Mouse (Mus musculus) layer of hippocampus, adult 18-20 months (tissue): ENCODE data around the gene Odf3l1. TPM values are rescaled to one million over a fixed set of nuclear protein-coding genes. Genes with fewer than 3 reads are reported as not detected.

Experiments used
- DNase-seq, 2 experiments: peaks; one replicate each; pipeline ENCODE4 v3.0.0; 2022; ENCODE audit warnings: low spot score in 2 of 2
- total RNA-seq, 2 experiments: library from RNA; stranded (reverse); gene quantifications; 2 replicates each; pipeline ENCODE4 v1.2.3; 2021

The Odf3l1 gene
- total RNA-seq, 2 experiments from 2014 or later: not detected

DNA sequence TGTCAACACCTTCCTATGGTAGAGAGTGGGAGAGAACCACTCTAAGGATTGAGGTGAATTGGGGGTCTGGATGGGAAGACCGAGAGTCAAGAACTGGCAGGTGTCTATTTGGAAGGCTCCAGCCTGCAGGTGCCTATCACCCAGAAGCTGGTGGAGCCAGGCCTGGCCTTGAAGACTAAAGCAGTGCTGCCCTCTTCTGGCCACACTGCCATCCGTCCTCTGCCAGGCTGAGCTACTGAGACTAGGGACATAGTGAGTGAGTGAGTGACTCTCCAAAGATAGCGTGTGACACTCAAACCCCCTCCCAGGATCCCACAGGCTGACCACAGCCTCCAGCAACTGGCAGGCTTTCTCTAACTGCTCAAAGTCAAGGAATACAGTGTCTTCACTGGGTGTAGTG, 17.0 kb downstream of the Odf3l1 start:
- peak; percentile 63 to 89 for DNase-seq

DNA sequence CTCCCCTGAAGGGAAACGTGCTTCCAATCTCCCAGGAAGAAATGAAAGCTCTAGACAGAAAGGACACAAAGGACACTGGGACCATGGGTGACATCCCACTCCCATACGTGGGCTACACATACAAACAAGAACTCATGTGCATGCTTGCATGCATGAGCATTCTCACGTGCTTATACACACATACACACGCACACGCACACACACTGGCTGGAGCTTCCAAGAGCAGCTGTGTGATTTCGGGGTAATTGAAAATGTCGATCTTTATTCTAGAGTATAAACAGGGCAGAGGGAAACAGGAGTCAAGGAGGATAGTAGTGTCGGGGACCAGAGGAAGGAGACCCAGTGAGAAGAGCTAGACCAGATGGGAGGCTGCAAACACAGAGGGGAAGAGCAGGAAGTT, 19.8 kb downstream of the Odf3l1 start:
- DNase-seq: peak in 1 of 2 experiments; percentile 19

DNA sequence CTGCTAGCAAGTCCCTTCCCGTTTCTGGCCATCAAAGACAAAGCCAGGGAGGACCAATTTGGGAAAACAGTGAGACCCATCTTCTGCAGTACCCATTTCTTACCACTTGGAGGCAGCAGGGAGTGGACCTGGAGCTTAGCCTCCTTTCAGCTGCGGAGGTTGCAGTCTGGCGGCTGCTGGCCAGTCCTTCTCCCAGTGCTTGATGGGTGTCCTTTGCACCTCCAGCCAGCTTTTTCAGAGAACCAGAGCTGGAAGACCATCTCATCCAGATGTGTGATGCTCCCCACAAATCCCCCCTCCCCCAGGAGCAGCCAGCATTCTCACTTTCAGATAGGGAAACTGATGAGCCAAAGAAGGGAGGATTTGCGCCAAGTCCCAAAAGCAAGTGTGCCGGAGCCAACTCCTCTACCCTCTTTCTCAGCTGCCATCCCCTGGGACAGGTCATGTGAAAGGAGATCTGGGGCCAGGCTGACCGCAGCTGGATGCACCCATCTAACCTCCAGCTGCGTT, 20.7 kb downstream of the Odf3l1 start:
- peak; percentile 54 to 83 for DNase-seq

DNA sequence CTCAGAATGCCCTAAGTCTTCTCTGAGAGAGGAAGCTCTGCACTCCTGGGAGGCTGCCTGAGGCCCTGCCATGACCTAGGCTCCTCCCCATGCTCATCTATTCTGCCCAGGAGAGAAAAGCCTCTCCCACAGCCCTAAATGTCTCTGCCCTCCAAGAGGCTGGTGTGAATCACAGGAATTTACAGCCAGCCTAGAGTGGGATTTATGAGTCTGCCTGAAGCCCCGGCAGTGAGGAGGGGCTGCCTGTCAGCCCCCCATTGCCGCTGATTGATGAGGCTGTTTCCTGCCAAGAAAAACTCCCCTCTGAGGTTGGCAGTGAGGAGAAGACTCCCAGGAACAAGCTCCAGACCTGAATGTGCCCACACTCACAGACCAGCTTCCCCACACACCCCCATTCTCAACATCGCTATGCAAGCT, 22.2 kb downstream of the Odf3l1 start:
- DNase-seq: no peak

DNA sequence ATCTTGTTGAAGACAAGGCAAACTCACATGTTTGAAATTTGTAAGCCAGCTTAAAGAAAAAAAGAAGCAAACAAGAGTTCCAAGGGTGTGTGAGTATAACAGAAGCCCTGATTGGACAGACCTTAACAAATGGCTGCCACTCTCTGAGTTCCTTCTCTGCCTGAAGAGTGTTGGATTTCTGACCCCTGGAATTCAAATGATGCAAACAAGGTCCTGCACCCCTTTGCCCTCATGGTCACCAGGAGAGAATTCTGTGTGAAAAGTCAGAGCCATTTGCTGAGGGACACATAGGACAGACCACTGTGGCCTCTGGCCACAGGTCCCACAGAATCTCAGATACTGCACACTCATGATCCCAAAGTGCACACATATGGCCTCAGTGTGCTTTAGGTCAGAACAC, 22.6 kb downstream of the Odf3l1 start:
- DNase-seq: no peak

DNA sequence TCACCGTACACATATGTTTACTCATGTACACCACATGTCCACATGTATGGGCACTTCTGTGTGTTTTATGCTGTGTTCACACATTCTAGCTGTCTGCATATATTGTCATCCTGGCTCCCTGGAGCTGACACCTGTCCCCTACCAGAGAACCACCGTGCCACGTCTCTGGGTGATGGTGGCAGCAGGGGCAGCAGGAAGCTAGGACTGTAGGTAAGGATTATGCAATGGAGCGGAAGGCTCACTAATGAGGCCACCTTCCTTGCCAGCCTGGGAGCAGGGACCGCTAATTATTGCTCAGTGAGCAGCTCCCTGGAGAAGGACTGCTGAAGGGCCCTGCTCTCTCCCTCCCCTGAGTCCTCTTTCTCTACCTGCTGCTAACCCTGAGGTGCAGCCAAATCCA, 23.8 kb downstream of the Odf3l1 start:
- DNase-seq: no peak

DNA sequence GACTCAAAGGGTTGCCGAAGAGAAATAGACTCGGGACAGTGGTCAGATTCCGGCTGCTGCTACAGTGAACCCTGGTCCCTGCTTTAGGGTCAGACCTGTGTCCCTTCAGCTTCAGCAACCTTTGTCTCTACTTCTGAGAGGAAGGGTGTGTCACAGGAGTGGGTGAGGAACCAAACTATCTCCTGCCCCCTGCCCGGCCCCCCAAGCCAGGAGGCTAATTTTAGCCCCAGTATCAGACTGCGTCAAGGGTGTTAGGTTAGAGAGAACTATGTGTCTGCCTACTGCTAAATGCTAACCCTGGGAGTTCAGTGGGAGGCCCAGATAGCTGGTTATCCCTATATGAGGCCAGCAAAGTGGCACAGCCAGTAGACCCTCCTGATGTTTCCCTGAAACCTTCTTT, 29.3 kb downstream of the Odf3l1 start:
- no peak for DNase-seq

DNA sequence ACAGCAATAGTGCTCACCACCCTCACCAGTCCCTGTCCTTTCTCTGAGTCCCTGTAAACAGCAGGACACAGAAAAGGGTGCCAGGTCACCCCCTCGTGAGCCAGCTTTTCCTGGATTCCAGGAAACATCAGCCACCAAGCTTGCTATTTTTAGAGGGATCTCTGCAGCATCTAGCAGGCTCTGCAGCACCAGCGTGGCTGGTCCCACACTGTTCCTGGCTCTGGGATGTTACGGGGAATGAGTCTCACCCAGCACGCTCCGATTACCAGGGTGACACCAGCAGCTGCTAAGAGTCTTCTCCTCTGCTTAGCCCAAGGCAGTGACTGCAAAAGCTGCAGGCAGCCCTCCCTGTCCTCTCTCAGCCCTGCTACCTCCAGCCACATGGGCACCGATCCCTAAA, 31.6 kb downstream of the Odf3l1 start:
- DNase-seq: no peak

DNA sequence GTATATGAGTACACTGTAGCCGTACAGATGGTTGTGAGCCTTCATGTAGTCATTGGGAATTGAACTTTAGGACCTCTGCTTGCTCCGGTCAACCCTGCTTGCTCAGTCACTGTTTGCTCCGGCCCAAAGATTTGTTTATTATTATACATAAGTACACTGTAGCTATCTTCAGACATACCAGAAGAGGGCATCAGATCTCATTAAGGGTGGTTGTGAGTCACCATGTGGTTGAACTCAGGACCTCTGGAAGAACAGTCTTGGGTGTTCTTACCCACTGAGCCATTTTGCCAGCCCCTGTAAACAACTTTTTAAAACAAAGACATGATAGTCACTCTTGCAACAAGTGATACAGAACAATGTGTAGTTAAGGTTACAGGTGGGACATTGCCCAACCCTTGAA, 32.6 kb downstream of the Odf3l1 start:
- no peak for DNase-seq

DNA sequence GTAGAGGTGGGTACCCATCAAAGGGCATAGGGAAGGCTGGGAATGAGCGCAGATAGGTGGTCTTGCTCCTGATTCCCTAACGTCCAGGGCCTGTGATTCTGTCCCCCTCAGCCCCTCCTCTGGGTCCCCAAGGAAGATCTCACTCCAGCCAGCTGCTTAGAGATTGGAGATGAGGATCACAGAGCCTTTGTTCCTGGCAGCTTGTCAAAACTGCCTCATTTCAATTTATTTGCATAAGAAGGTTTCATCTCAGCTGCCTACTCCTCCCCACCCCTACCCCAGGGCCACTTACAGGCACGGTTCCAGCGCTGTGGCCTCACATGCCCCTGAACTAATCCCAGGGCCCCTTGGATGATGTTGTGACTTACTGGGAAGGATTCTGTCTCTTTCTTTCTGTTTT, 34.3 kb downstream of the Odf3l1 start:
- DNase-seq: no peak

DNA sequence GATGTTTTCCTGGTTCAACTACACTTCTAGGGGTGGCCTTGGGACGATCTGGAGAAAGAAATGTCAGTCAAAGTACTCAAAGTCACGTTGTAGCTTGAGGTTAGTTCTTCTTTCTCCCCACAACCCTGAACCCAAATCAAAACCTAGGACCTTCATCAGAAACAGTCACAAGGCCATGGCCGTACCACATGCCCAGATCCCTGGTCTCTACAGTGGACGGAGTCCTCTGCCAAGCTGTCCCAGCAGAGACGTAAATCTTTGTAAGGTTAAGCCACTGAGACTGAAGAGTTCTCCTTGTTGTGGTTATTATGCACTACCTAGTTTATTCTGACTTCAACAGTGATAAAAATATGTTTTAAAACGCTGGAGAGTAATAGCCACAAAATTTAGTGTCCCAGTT, 35.6 kb downstream of the Odf3l1 start:
- no peak for DNase-seq

DNA sequence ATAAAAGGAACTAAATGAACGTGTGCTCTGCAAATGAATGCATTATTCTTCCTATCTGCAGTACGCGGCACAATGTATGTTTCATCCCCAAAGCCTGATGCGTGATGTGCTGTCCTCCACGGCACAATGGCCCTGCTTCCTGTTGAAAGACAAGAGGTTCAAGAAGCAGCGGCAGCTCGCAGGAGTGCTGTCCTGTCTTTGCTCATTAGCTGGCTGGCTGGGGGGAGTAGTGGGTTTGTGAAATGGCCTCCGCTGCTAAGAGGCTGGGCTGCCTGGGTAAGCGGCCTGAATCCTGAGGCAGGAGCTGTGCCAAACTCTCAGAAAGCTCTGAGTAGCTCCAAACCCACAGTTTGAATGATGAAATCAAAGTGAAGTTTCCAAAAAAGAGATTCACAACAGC, 36.3 kb downstream of the Odf3l1 start:
- DNase-seq: no peak

DNA sequence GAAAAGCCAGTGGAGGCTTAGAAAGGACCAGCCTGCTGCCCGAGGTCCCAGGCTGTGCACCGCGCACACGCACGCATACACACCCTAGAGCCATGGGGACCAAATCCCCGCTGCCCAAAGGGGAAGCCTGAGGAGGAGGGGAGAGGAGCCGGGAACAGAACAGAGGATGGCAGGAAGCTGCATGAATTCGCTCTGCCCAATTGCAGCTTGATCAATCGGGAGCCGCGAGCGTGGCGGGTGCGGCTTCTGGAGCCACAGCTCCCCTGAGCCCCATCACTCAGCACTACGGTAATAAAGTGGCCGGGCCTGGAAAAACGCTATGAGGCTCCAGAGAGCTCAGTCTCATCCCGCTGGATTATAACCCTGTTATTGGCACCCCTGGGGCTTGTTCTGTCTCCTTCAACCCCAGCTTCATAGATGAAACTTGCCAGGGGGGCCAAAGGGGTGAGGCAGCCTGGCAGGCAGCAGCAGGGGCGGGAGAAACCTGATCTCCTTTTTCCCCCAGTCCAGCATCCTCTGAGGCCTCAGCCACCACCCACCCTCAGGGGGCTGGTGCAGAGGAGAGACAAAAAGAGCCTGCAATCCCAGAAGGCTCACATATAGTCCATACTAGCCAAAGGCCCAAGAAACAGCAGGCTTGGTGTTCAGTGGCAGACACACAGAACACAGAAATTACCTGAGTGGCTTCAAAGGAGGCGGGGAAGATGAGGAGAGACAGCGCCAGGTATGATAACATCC, 38.8 kb downstream of the Odf3l1 start:
- DNase-seq: no peak

DNA sequence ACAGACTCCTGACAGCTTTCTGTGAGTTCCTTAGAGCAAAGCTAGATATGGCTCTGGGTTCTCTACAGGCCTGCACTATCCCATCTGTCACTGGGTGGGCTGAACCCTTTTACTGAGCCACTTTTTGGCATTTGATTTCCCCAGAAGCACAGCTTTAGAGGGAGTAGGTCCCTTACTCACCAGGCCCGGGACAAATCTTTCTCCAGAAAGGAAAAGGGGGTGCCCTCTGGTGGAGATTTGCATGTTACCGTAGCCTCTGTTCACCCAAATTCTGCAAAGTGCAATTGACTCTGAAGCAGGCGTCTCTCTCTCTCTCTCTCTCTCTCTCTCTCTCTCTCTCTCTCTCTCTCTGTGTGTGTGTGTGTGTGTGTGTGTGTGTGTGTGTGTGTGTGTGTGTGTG, 39.6 kb downstream of the Odf3l1 start:
- peak in 1 of 2 experiments; percentile 69 for DNase-seq

DNA sequence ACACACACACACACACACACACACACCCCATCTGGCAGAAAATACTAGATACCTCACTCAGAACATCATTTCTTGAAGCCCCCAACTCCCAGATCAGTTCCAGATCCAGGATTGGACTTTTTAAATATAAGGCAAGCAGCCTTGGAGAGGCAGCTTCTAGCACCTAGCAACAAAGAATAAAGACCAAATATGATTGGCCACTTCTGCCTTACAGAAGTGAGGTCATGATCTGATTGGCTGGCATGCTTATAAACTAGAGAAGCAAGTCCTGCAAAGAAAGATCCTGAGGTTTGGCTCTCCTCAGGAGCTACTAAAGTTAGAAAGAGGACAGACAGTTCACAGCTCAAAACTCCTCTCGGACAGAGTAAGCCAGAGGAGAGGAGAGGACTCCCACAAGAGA, 53.6 kb downstream of the Odf3l1 start:
- DNase-seq: no peak

DNA sequence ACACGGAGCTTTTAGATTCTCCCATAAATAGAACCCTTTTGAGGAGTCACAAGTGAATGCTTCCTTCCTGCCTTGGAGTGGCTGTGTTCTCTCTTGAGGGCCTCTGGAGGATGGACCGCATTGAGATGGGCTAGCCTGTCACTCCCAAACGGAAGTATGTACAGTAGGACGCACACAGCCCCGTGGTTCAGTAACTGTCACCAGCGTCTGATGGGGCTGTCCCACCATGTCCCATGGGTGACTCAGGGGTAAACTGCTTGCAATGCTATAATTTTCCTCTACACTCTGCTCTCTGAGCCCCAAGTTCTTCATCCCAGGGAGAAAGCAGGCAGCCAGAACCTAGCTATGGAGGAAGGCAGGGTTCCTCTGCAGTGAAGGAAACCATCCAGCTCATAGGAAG, 56.5 kb downstream of the Odf3l1 start:
- DNase-seq: no peak

DNA sequence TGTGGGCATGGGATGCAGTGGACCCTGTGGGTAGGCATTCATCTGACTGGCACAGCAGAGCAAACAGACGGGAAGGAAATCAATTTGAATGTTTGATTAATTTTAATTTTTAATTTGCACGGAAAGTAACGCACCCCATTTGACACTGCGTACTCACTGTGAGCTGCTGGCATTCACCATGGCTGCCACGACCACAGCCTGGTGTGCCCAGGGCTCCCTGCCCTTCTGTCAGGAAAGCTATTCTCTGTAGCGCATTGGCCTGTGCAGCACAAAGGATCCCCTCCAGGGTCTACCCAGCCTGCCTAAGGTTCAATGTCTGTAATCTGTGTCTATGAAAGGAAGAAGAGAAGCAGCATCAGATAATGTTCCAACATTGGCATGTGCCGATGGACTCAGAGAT, 61.3 kb downstream of the Odf3l1 start:
- no peak for DNase-seq

Other genes starting within 250 kb of the Odf3l1 start
- gene Lingo1, start 68.2 kb downstream of the Odf3l1 start, total RNA-seq: 100 to 1,000 TPM; 261 to 262 TPM
- gene Cspg4, start 354 bp upstream of the Odf3l1 start, total RNA-seq: 10 to 100 TPM; 13.8 to 17.0 TPM
- gene Snx33, start 63.7 kb upstream of the Odf3l1 start, total RNA-seq: 1 to 10 TPM; 8.5 to 9.3 TPM
- gene Imp3, start 72.8 kb upstream of the Odf3l1 start, total RNA-seq: 10 to 100 TPM; 56.1 to 57.1 TPM
- 10 to 100 TPM; 16.7 to 19.3 TPM for gene Snupn, start 86.2 kb upstream of the Odf3l1 start, total RNA-seq
- gene Ptpn9, start 130.2 kb upstream of the Odf3l1 start, total RNA-seq: 10 to 100 TPM; 29.6 to 31.6 TPM
- gene Sin3a, start 207.4 kb upstream of the Odf3l1 start, total RNA-seq: 10 to 100 TPM; 30.8 to 41.1 TPM